Comparison of ENCODE assay signal across 23 mouse cellular contexts in the genomic region with DNA sequence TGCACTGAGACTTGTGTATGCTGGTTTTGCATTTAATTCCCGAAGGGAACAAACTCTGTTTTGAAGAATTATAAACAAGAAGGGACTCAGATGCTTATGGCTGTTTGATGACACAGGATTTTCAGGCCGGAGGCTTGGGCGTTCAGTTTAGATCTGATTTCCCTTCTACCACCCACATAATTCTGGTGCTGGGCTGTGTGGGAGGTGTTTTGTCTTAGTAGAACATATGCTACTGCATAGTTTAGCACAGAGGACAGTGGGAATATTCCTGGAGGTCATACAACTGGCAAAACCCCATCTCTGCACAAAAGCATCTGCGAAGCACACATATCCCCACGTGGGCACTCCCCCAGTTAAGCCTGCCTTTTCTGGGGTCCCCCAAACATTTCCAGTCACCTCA. TPM values are rescaled to one million over a fixed set of nuclear protein-coding genes. Genes with fewer than 3 reads are reported as not detected.
DNase-seq lines count a peak whose midpoint lies in the region; ATAC-seq and TF ChIP-seq lines count a peak whose summit lies in the region.
"Had no signal": no experiment of that assay in that cellular context is flagged by ENCODE, and none has a peak within 500 bp of the region (broad histone marks: within the 10 kb centered on the region; RNA-seq: fewer than 3 reads in every experiment).

No protein-coding gene starts in this region.

- H3K27me3 ChIP-seq in stomach, embryonic 16.5 days (ENCODE audit: control insufficient read depth, insufficient read depth, low read length) = no peaks in the 10 kb centered on the region
- H3K27me3 ChIP-seq in stomach, postnatal 0 days (ENCODE audit: control insufficient read depth, insufficient read depth, low read length) = no peaks in the 10 kb centered on the region

- H3K9ac ChIP-seq in stomach, embryonic 16.5 days (ENCODE audit: low read length) = no peak overlapping the region
- H3K9ac ChIP-seq in stomach, postnatal 0 days (ENCODE audit: low read length) = no peak overlapping the region
- H3K9ac ChIP-seq: hindbrain, embryonic 14.5 days had no signal

- H3K4me1 ChIP-seq in stomach, embryonic 16.5 days (ENCODE audit: control insufficient read depth, insufficient read depth, low read length) = peaks cover 4% of the 10 kb centered on the region; the same call in 1 of the 2 replicates
- H3K4me1 ChIP-seq in stomach, postnatal 0 days (replicated peaks; ENCODE audit: control insufficient read depth, insufficient read depth) = no peaks in the 10 kb centered on the region

- H3K4me3 ChIP-seq in stomach, embryonic 16.5 days (replicated peaks; ENCODE audit: low read length) = no peak overlapping the region
- H3K4me3 ChIP-seq in stomach, postnatal 0 days (ENCODE audit: low read depth, low read length) = no peak overlapping the region

- H3K9me3 ChIP-seq in stomach, embryonic 16.5 days (replicated peaks; ENCODE audit: control insufficient read depth, low read length) = no peaks in the 10 kb centered on the region
- H3K9me3 ChIP-seq in stomach, postnatal 0 days (ENCODE audit: control insufficient read depth, low read length) = no peaks in the 10 kb centered on the region

- H3K27ac ChIP-seq in stomach, embryonic 16.5 days (ENCODE audit: low read length) = peak overlapping the region; percentile 44; the same call in 1 of the 2 replicates
- H3K27ac ChIP-seq in stomach, postnatal 0 days (replicated peaks) = no peak overlapping the region
- H3K27ac ChIP-seq: hindbrain, embryonic 14.5 days; macrophage had no signal

- ATAC-seq in stomach, embryonic 16.5 days (ENCODE audit: insufficient read depth, low FRiP score) = no peak
- no peak for ATAC-seq in stomach, postnatal 0 days (ENCODE audit: low FRiP score, low TSS enrichment)
- no peak for ATAC-seq in erythroid progenitor cell, adult 5-6 weeks (replicated peaks; ENCODE audit: low FRiP score, poor library complexity, severe bottlenecking)

- no peaks in the 10 kb centered on the region for H3K36me3 ChIP-seq in stomach, embryonic 16.5 days (ENCODE audit: control insufficient read depth, insufficient read depth, low read length)
- no peaks in the 10 kb centered on the region for H3K36me3 ChIP-seq in stomach, postnatal 0 days (ENCODE audit: control insufficient read depth, insufficient read depth, low read length)

- no peak overlapping the region for H3K4me2 ChIP-seq in stomach, embryonic 16.5 days (ENCODE audit: low read depth, low read length)
- no peak overlapping the region for H3K4me2 ChIP-seq in stomach, postnatal 0 days (replicated peaks; ENCODE audit: low read depth)
- H3K4me2 ChIP-seq: heart, embryonic 11.5 days; hindbrain, embryonic 14.5 days; midbrain, embryonic 11.5 days had no signal

- no peak for TF ChIP-seq CTCF in stomach, postnatal 0 days (IDR thresholded peaks at IDR 0.05; ENCODE audit: low read depth)

- intact Hi-C loops in left cerebral cortex, postnatal 36 days (cut with DNase I) = loop anchor here (10.0 kb wide), 1 partner anchor 181 kb away; no protein-coding TSS in a partner anchor

- TF ChIP-seq EP300 in stomach, postnatal 0 days (optimal IDR thresholded peaks at IDR 0.05) = no peak

- peak; percentile 58 for DNase-seq in layer of hippocampus, adult 11-12 months (ENCODE audit: low spot score)
- DNase-seq in layer of hippocampus, postnatal 10 days (ENCODE audit: low spot score in 2 of 2) = no peak
- no peak for DNase-seq in stomach, postnatal 0 days (ENCODE audit: low spot score)
- DNase-seq in left cerebral cortex, postnatal 36 days (ENCODE audit: low spot score in 2 of 2) = peak; percentile 50 to 60
- no peak for DNase-seq in embryo, embryonic 10.5 days (ENCODE audit: low spot score)
- DNase-seq: adrenal gland, postnatal 10 days; cerebellum, adult 18-20 months; kidney, adult 11 months; kidney, postnatal 10 days; lung, adult 2 months; thymus, postnatal 36 days had no signal

- 59% methylated on average over 5 of the region's 5 CpGs for WGBS in stomach, embryonic 16.5 days
- whole genome bisulfite sequencing in stomach, postnatal 0 days = 46% methylated on average over 5 of the region's 5 CpGs

RNA-seq across cellular contexts. Expression of a gene that starts 4.1 kb away (rescaled TPM):
- 1 to 10 TPM in 1 of 2 experiments, under 1 TPM in 1; 0.74 to 1.4 TPM for total RNA-seq in layer of hippocampus, postnatal 10 days (2021)
- polyA plus RNA-seq in stomach, embryonic 16.5 days (2015; fragmentation: Nextera tagmentation; extraction: Ambion mirVana) = 8.0 and 8.4 TPM in 2 replicates
- polyA plus RNA-seq in stomach, postnatal 0 days (2015; fragmentation: Nextera tagmentation; extraction: Ambion mirVana) = 5.0 and 5.7 TPM in 2 replicates
- 1 to 10 TPM in 1 of 2 experiments, under 1 TPM in 1; 1.00 to 2.2 TPM for total RNA-seq in left cerebral cortex, postnatal 36 days (2021)
- total RNA-seq in erythroid progenitor cell, adult 5-6 weeks (2015; ENCODE audit: low replicate concordance) = 1.4 TPM in 1 of 2 replicates, not detected in the other
- total RNA-seq in erythroid progenitor cell, adult 5-6 weeks (2017; ENCODE audit: low replicate concordance) = not detected in 2 replicates

RNA-seq across cellular contexts. Expression of a gene that starts 30.8 kb away (rescaled TPM):
- 1 to 10 TPM; 1.6 to 2.2 TPM for total RNA-seq in layer of hippocampus, postnatal 10 days (2021)
- polyA plus RNA-seq in stomach, embryonic 16.5 days (2015; fragmentation: Nextera tagmentation; extraction: Ambion mirVana) = 15.6 and 17.9 TPM in 2 replicates
- polyA plus RNA-seq in stomach, postnatal 0 days (2015; fragmentation: Nextera tagmentation; extraction: Ambion mirVana) = 3.5 and 5.2 TPM in 2 replicates
- total RNA-seq in left cerebral cortex, postnatal 36 days (2021) = under 1 TPM; 0.52 to 0.96 TPM
- total RNA-seq in erythroid progenitor cell, adult 5-6 weeks (2015; ENCODE audit: low replicate concordance) = 13.3 and 33.1 TPM in 2 replicates
- 24.9 and 26.4 TPM in 2 replicates for total RNA-seq in erythroid progenitor cell, adult 5-6 weeks (2017; ENCODE audit: low replicate concordance)

RNA-seq across cellular contexts. Expression of a gene that starts 30.8 kb away (rescaled TPM):
- total RNA-seq in layer of hippocampus, postnatal 10 days (2021) = 10 to 100 TPM; 27.5 to 35.0 TPM
- polyA plus RNA-seq in stomach, embryonic 16.5 days (2015; fragmentation: Nextera tagmentation; extraction: Ambion mirVana) = 14.1 and 15.1 TPM in 2 replicates
- polyA plus RNA-seq in stomach, postnatal 0 days (2015; fragmentation: Nextera tagmentation; extraction: Ambion mirVana) = 8.9 and 11.7 TPM in 2 replicates
- 10 to 100 TPM; 19.1 to 35.6 TPM for total RNA-seq in left cerebral cortex, postnatal 36 days (2021)
- total RNA-seq in erythroid progenitor cell, adult 5-6 weeks (2015; ENCODE audit: low replicate concordance) = 6.3 and 24.1 TPM in 2 replicates
- total RNA-seq in erythroid progenitor cell, adult 5-6 weeks (2017; ENCODE audit: low replicate concordance) = 3.9 and 22.1 TPM in 2 replicates

RNA-seq across cellular contexts. Expression of a gene that starts 57.1 kb away (rescaled TPM):
- total RNA-seq in layer of hippocampus, postnatal 10 days (2021) = not detected
- polyA plus RNA-seq in stomach, embryonic 16.5 days (2015; fragmentation: Nextera tagmentation; extraction: Ambion mirVana) = not detected in 2 replicates
- not detected in 2 replicates for polyA plus RNA-seq in stomach, postnatal 0 days (2015; fragmentation: Nextera tagmentation; extraction: Ambion mirVana)
- not detected for total RNA-seq in left cerebral cortex, postnatal 36 days (2021)
- total RNA-seq in erythroid progenitor cell, adult 5-6 weeks (2015; ENCODE audit: low replicate concordance) = not detected in 2 replicates
- not detected in 2 replicates for total RNA-seq in erythroid progenitor cell, adult 5-6 weeks (2017; ENCODE audit: low replicate concordance)
- total RNA-seq: adrenal gland, postnatal 10 days; gastrocnemius, postnatal 4 days; heart, postnatal 25 days; left cerebral cortex, postnatal 10 days; liver, adult 2 months had no signal
- polyA plus RNA-seq: embryonic facial prominence, embryonic 11.5 days; hindbrain, embryonic 14.5 days; liver, adult 2 months; lung, adult 2 months; macrophage; midbrain, embryonic 11.5 days; neural tube, embryonic 14.5 days had no signal

Comparison
In these comparisons a context has a peak if more than half of its experiments do, and no peak if none do; other contexts are left out.
1. DNase-seq: peak in layer of hippocampus, adult 11-12 months (single experiment) and left cerebral cortex, postnatal 36 days (2 of 2); none in layer of hippocampus, postnatal 10 days (0 of 2), stomach, postnatal 0 days (single experiment) and embryo, embryonic 10.5 days (single experiment).
2. RNA of a gene that starts 30.8 kb away (total RNA-seq): 13.3 to 33.1 TPM in erythroid progenitor cell, adult 5-6 weeks; 1.6 to 2.2 TPM in layer of hippocampus, postnatal 10 days and 0.52 to 0.96 TPM in left cerebral cortex, postnatal 36 days; every median in the first group is over 4 times any median in the second.